Mouse (Mus musculus) cerebellum, adult 9-11 months (tissue): ENCODE measurements around the gene Atp6v0a2.

Experiments used
- DNase-seq: peaks from one replicate; pipeline ENCODE4 v3.0.0; 2022

Atp6v0a2 gene

DNA sequence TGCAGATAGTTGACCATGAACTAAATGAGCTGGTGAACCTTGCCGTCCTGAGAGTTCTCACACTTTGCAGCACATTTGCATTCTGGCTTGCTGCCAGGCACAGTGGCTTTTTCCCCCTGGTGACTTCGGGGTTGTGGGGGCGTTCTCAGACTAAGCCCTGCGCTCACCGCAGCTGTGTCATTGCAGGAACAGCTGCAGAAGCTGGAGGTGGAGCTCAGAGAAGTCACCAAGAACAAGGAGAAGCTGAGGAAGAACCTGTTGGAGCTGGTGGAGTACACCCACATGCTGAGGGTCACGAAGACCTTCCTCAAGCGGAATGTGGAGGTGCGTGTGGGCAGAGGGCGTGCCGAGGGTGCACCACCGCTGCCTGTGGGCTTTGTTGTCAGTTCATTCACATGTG, 8.9 kb downstream of the Atp6v0a2 start:
- DNase-seq: no peak

GRCm38 (mm10) chr5:124637836-124638235, 9.5 kb downstream of the Atp6v0a2 start:
- DNase-seq: no peak

DNA sequence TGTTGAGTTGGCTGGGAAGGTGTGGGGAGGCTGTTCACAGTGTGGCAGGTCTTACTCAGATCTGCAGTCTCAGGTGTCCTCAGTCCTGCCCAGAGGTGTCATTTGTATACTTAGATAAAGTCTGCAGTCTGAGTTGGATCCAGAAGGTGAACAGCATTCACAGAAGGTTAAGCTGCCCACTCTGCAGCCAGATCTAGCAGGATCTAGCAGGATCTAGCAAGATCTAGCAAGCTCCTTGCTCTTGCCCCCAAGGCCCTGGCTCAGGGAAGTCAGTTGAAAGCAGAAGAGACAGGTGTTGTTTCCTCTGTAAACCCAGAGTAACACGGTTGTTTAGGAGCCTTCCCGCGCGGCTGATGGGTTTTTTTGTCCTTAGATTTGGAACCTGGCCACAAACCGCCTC, 85.4 kb downstream of the Atp6v0a2 start:
- no peak for DNase-seq

DNA sequence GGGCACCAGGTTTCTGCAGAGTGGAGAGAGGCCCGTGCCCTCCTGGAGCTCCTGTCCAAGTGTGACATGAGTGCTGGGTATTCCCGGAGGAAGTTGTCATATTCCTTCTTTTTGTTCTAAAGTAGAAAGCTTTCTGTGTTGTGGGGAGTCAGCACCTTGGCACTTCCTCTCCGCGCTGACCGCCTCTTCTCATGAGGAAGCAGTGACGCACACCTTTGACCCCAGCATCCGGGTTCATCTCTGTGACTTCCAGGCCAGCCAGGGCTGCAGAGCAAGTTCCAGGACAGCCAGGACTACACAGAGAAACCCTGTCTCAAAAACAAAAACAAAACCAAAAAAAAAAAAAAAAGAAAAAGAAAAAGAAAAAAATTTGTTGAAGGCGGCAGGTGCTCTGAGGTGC, 86.8 kb downstream of the Atp6v0a2 start:
- no peak for DNase-seq

DNA sequence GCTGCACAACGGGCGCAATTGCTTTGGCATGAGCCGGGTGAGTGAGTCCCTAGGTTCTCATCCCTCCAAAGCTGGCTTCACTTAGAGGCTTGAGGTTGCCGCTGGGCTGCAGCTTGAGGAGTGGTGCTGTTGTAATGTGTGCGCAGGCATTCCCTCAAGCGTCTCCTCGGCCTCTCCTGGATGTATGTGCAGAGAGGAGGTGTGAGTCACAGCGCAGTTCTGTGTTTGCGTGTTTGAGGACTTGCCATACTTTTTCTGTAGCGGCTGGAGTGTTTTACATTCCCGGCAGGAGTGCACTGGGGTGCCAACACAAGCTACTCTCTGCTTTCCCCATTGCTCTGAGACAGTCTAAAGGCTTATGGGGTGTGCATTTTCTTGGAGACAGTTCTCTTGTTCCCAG, 89.6 kb downstream of the Atp6v0a2 start:
- no peak for DNase-seq

GRCm38 (mm10) chr5:124718396-124718795, 90.0 kb downstream of the Atp6v0a2 start:
- DNase-seq: no peak

- no peak for DNase-seq
These were observed 94.7 kb downstream of the Atp6v0a2 start for GRCm38 (mm10) chr5:124723125-124723524.

GRCm38 (mm10) chr5:124724997-124725396, 96.6 kb downstream of the Atp6v0a2 start, which contains the start of gene Dnah10:
Gene Dnah10 (plus strand): TSS chr5:124725085.
- no peak for DNase-seq

- DNase-seq: no peak
These were observed 101.4 kb downstream of the Atp6v0a2 start for GRCm38 (mm10) chr5:124729662-124730206.

DNA sequence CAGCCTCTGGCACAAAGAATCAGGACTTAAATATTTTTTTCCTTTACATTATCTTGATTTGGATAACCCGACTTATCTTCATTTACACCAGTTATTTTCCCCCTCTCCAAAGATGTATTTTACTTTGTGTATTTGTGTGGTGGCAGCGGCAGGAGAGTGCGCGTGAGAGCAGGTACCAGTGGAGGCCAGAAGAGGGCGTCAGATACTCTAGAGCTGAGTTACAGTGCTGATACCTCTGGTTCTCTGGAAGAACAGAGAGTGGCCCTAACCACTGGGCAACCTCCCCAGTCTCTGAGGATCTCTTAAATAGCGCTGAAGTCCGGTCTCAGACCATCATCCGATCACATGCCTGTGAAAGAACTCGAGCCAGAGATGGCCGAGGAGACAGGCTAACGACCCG, 105.6 kb downstream of the Atp6v0a2 start:
- DNase-seq: no peak

GRCm38 (mm10) chr5:124741898-124742599, 113.7 kb downstream of the Atp6v0a2 start:
- no peak for DNase-seq

DNA sequence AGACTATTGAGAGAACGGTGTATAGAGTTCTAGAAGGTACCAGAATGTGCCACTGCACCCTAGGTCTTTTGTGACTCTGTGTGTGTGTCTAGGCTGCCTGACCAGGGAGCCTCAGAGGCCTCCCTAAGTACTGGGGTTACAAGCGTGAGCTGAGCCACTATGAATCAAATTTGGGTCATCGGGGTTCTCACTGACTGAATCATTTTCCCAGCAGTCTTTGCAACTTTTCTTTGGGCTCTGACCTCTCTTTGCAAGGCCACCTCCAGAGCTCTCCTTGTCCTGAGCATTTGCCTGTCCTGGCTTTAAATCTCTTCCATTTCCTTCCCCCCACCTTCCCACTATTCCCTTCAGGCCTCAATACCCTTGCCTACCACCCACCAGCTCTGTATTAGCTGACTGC, 115.5 kb downstream of the Atp6v0a2 start:
- no peak for DNase-seq

- no peak for DNase-seq
These were observed 117.8 kb downstream of the Atp6v0a2 start for GRCm38 (mm10) chr5:124746220-124746619.

DNA sequence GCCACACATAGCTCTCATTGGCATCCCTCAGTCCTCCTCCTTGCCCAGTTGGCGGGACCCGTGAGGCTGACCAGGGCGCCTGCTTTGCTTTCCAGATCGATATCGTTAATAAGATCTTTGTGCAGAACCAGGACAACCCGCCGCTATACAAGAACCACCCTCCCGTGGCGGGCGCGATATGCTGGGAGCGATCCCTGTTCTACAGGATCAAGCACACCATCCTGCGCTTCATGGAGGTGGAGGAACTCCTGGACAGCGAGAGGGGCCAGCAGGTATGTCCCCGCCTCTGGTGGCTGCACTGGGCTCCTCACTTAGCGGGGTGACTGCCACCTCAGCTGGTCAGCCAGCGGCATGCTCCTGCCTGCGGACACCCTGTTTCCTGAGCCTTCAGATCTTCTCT, 119.9 kb downstream of the Atp6v0a2 start:
- no peak for DNase-seq

DNA sequence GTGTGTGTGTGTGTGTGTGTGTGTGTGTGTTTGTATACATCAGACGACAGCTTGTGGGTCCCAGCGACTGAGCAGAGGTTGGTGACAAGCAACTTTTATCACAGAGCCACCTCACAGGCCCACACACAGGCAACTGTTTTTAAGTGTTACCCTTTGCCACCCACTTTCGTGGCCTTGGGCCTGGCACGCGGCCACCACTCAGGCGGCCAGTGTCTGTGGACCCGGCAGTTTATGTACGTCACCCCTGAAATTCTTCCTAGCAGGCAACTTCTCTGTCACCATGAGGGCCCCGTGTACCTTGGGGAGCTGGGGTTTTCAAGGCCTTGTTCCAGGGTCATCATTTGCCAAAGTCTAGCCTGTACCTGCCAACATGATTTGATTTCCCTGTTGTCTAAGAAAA, 123.3 kb downstream of the Atp6v0a2 start:
- no peak for DNase-seq

DNA sequence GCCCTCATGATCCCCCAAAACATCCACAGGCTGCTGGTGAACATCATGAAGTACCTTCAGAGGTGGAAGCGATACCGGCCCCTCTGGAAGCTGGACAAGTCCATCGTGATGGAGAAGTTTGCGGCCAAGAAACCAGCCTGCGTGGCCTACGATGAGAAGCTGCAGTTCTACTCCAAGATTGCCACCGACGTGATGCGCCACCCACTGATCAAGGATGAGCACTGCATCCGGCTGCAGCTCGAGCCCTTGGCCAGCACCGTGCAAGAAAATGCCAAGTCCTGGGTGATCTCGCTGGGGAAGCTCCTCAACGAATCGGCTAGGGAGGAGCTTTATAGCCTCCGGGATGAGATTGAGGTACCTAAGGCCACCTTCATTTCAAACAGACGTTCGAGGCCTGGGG, 132.6 kb downstream of the Atp6v0a2 start:
- DNase-seq: no peak

DNA sequence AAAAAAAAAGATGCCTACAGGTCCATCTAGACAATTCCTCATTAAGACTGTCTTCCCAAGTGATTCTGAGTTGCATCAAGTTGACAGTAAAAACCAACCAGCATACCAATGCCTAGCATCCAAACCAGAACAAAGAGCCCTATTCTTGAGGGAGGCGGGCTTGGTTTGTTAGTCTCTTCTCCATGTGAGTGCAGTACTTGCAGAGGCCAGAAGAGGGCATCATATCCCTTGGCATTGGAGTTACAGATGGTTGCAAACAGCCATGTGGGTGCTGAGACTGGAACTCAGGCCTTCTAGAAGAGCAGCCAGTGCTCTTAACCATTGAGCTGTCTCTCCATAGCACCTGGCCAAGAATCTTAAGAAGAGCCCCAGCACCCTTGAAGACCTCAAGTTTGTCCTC, 133.4 kb downstream of the Atp6v0a2 start:
- no peak for DNase-seq
